Mouse (Mus musculus) limb, embryonic 11.5 days (tissue): ENCODE measurements around the gene Hmbs. TPM values are rescaled to one million over a fixed set of nuclear protein-coding genes. Genes with fewer than 3 reads are reported as not detected.
"Not testable (repeated sequence)": the region's sequence is repeated elsewhere in the genome, so short reads cannot be mapped to it uniquely, and the experiment has no call there.

Experiments
- ATAC-seq: fragments of 200-750 bp; cut with Nextera tagmentation; 2 replicates; pipeline ENCODE4 v1.8.0; 2017; ENCODE audit warnings: low read depth; ENCODE audit not compliant: insufficient number of reproducible peaks, low FRiP score, low TSS enrichment
- DNase-seq: peaks from one replicate; pipeline ENCODE4 v3.0.0-alpha.2; 2015; ENCODE audit warnings: low spot score
- H3K27ac ChIP-seq: fragments of 300-500 bp; sonication (generic); replicated peaks from 2 replicates; pipeline ENCODE4 v1.5.1; 2014; ENCODE audit warnings: low read depth, mild to moderate bottlenecking, low read length
- H3K27me3 ChIP-seq: fragments of 300-500 bp; sonication (generic); 2 replicates; pipeline ENCODE4 v1.6.1; 2014; ENCODE audit warnings: mild to moderate bottlenecking, low read length, mixed read lengths; ENCODE audit not compliant: control insufficient read depth, insufficient read depth
- H3K36me3 ChIP-seq: fragments of 300-500 bp; sonication (generic); 2 replicates; pipeline ENCODE4 v1.6.1; 2014; ENCODE audit warnings: mild to moderate bottlenecking, low read length, moderate library complexity, mixed read lengths; ENCODE audit not compliant: control insufficient read depth, insufficient read depth
- H3K4me1 ChIP-seq: fragments of 300-500 bp; sonication (generic); 2 replicates; pipeline ENCODE4 v1.6.1; 2014; ENCODE audit warnings: low read length, mixed read lengths; ENCODE audit not compliant: control insufficient read depth, insufficient read depth
- H3K4me2 ChIP-seq: fragments of 300-500 bp; sonication (generic); 2 replicates; pipeline ENCODE4 v1.6.1; 2014; ENCODE audit warnings: low read depth, mild to moderate bottlenecking, moderate library complexity; ENCODE audit not compliant: severe bottlenecking
- H3K4me3 ChIP-seq: fragments of 300-500 bp; sonication (generic); 2 replicates; pipeline ENCODE4 v1.5.1; 2014; ENCODE audit warnings: low read depth, low read length
- H3K9ac ChIP-seq: fragments of 300-500 bp; sonication (generic); 2 replicates; pipeline ENCODE4 v1.6.1; 2014; ENCODE audit warnings: mild to moderate bottlenecking, low read length
- H3K9me3 ChIP-seq: fragments of 300-500 bp; sonication (generic); 2 replicates; pipeline ENCODE4 v1.6.1; 2016; ENCODE audit warnings: low read length; ENCODE audit not compliant: control insufficient read depth
- WGBS: fragments of 180-500 bp; shearing (Covaris S2); extraction: QIAGEN DNeasy Blood & Tissue Kit; methylation state at CpG from one replicate; pipeline ENCODE4 v1.1.7; 2014; 5-methylcytosine and 5-hydroxymethylcytosine counted together
- polyA plus RNA-seq: library from polyadenylated mRNA; unstranded; fragments of >200 nt; fragmentation: Nextera tagmentation; extraction: Ambion mirVana; gene quantifications from 2 replicates; pipeline ENCODE4 v1.2.1, GENCODE M21; 2014

The Hmbs gene
- polyA plus RNA-seq, 1 experiment from 2014 or later = 145 TPM

GRCm38 (mm10) chr9:44342173-44342572 lies 1.9 kb downstream of the Hmbs start:
- peak overlapping the region; percentile 36; the same call in 1 of the 2 replicates for H3K27ac ChIP-seq
- H3K4me1 ChIP-seq = peaks cover 5% of the 10 kb centered on the region
- peaks cover 7% of the 10 kb centered on the region; the same call in 1 of the 2 replicates for H3K36me3 ChIP-seq
- 83% methylated on average over 3 of the region's 3 CpGs for WGBS
- no peak overlapping the region for H3K9ac ChIP-seq
- H3K4me2 ChIP-seq = no peak overlapping the region
- DNase-seq = no peak
- ATAC-seq = no peak
- H3K4me3 ChIP-seq = 0 out of 2 replicates have a peak overlapping the region, but pooled peaks have one; percentile 5
- no peaks in the 10 kb centered on the region for H3K27me3 ChIP-seq
- H3K9me3 ChIP-seq = no peaks in the 10 kb centered on the region

GRCm38 (mm10) chr9:44341487-44341886 lies 2.5 kb downstream of the Hmbs start:
- ATAC-seq (no peak), DNase-seq (no peak)
- Histone ChIP-seq H3K27me3 (no peaks in the 10 kb centered on the region), H3K36me3 (peaks cover 9% of the 10 kb centered on the region; the same call in 1 of the 2 replicates), H3K27ac (no peak overlapping the region), H3K4me1 (peaks cover 10% of the 10 kb centered on the region), H3K4me2 (no peak overlapping the region), H3K4me3 (no peak overlapping the region), H3K9me3 (no peaks in the 10 kb centered on the region), H3K9ac (no peak overlapping the region)
- 90% methylated on average over 5 of the region's 5 CpGs for WGBS

DNA sequence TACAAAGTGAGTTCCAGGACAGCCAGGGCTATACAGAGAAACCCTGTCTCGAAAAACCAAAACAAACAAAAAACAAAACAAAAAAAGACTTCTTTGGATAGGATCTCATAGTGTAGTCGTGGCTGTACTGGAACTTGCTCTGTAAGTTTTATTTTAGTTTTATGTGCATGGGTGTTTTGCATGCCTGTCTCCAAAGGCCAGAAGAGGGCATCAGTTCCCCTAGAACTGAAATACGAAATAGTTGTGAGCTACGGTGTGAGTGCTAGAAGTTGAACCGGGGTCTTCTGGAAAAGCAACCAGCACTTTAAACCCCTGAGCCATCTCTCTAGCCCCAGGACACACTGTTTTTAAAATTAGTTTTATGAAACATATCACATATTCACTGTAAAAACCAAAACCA lies 5.5 kb downstream of the Hmbs start:
- peaks cover 10% of the 10 kb centered on the region for H3K4me1 ChIP-seq
- H3K27me3 ChIP-seq = no peaks in the 10 kb centered on the region
- no peak for ATAC-seq
- H3K36me3 ChIP-seq = peaks cover 9% of the 10 kb centered on the region; the same call in 1 of the 2 replicates
- no peak overlapping the region for H3K4me3 ChIP-seq
- H3K27ac ChIP-seq = no peak overlapping the region
- no peak overlapping the region for H3K4me2 ChIP-seq
- no peak for DNase-seq
- no peaks in the 10 kb centered on the region for H3K9me3 ChIP-seq
- no peak overlapping the region for H3K9ac ChIP-seq
- WGBS = 86% methylated on average over 5 of the region's 5 CpGs

DNA sequence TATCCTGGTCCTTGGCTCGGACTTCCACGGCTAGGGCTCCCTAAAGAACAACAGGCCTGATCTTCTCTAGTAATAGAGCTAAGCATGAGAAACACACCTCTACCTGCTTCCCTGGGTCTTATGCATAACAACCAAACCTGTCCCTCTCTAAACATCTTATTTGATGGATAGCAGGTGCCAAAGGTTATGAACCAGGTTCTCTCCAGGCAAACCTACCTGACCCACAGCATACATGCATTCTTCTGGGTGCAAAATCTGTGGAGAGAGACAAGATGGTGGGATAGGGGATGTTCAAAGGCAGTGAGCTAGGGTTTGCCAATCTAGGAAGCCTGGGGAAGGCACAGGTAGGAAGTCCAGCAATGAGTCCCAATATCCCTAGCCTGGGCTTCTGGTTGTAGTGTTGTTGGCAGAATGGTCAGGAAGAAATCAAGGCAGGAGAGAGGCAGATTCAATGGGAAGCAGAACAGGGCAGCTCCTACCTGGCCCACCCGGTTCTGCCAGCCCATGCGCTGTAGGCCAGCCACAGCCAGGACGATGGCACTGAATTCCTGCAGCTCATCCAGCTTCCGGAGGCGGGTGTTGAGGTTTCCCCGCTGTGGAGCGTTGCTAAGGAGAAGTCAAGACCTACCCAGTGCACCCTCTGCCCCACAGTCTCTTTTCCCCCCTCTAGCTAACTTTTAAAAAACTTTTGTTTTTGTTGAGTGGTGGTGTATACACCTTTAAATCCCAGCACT lies 6.4 kb downstream of the Hmbs start:
- H3K27ac ChIP-seq = 0 out of 2 replicates have a peak overlapping the region, but pooled peaks have one; percentile 18
- peaks cover 10% of the 10 kb centered on the region for H3K4me1 ChIP-seq
- no peaks in the 10 kb centered on the region for H3K9me3 ChIP-seq
- ATAC-seq (no peak), DNase-seq (no peak)
- H3K9ac ChIP-seq = no peak overlapping the region; the same call in 1 of the 2 replicates
- H3K27me3 ChIP-seq = no peaks in the 10 kb centered on the region
- 70% methylated on average over 9 of the region's 9 CpGs for WGBS
- peak overlapping the region; percentile 69 for H3K4me2 ChIP-seq
- H3K36me3 ChIP-seq = peaks cover 18% of the 10 kb centered on the region
- H3K4me3 ChIP-seq = no peak overlapping the region; the same call in 1 of the 2 replicates

- Histone ChIP-seq H3K36me3 (peaks cover 22% of the 10 kb centered on the region), H3K4me1 (peaks cover 10% of the 10 kb centered on the region; the same call in 1 of the 2 replicates), H3K9ac (no peak overlapping the region; the same call in 1 of the 2 replicates), H3K27ac (no peak overlapping the region), H3K27me3 (no peaks in the 10 kb centered on the region), H3K4me2 (peak overlapping the region; percentile 69), H3K4me3 (peak overlapping the region; percentile 82), H3K9me3 (no peaks in the 10 kb centered on the region)
- no peak for DNase-seq
- ATAC-seq = no peak
- 75% methylated on average over 3 of the region's 3 CpGs for WGBS
Measured at GRCm38 (mm10) chr9:44336964-44337363, 7.1 kb downstream of the Hmbs start.

GRCm38 (mm10) chr9:44336513-44336912 lies 7.5 kb downstream of the Hmbs start:
- Histone ChIP-seq H3K36me3 (peaks cover 26% of the 10 kb centered on the region), H3K9ac (peak overlapping the region; percentile 45; the same call in 1 of the 2 replicates), H3K4me3 (peak overlapping the region; percentile 82), H3K4me1 (peaks cover 10% of the 10 kb centered on the region; the same call in 1 of the 2 replicates), H3K4me2 (peak overlapping the region; percentile 69)
- not testable (repeated sequence) for ATAC-seq, H3K27me3 ChIP-seq, DNase-seq, H3K9me3 ChIP-seq, H3K27ac ChIP-seq
- 46% methylated on average over 4 of the region's 4 CpGs for WGBS

DNA sequence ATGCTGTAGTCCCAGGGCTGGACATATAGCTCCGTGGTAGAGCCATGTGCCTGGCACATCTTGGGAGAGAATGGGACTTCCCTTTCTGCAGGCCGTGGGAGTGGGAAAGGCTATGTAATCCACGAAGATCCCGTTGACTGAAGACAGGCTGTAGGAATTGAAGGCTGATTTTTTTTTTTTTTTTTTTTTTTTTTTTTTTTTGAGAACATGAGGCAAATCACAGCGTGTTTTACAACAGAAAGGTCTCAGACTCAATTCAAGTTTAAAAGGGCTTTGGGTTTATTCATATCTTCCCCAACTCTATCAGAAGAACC lies 8.0 kb downstream of the Hmbs start:
- peaks cover 29% of the 10 kb centered on the region for H3K36me3 ChIP-seq
- DNase-seq (no peak), ATAC-seq (no peak)
- H3K27me3 ChIP-seq = no peaks in the 10 kb centered on the region
- H3K9ac ChIP-seq = peak overlapping the region; percentile 99
- peak overlapping the region; percentile 93 for H3K27ac ChIP-seq
- peak overlapping the region; percentile 82 for H3K4me3 ChIP-seq
- peaks cover 10% of the 10 kb centered on the region; the same call in 1 of the 2 replicates for H3K4me1 ChIP-seq
- H3K9me3 ChIP-seq = no peaks in the 10 kb centered on the region
- 7% methylated on average over 5 of the region's 5 CpGs for WGBS
- H3K4me2 ChIP-seq = peak overlapping the region; percentile 69

- peak overlapping the region; percentile 82 for H3K4me3 ChIP-seq
- H3K4me2 ChIP-seq = peak overlapping the region; percentile 69
- ATAC-seq = no peak
- DNase-seq = peak; percentile 70
- under 1% methylated on average over 50 of the region's 50 CpGs for WGBS
- H3K9ac ChIP-seq = peak overlapping the region; percentile 99
- peak overlapping the region; percentile 93 for H3K27ac ChIP-seq
- no peaks in the 10 kb centered on the region for H3K27me3 ChIP-seq
- H3K9me3 ChIP-seq = no peaks in the 10 kb centered on the region
- peaks cover 10% of the 10 kb centered on the region; the same call in 1 of the 2 replicates for H3K4me1 ChIP-seq
- H3K36me3 ChIP-seq = peaks cover 32% of the 10 kb centered on the region
Measured at GRCm38 (mm10) chr9:44335331-44336092, 8.5 kb downstream of the Hmbs start.
